8 mouse cellular contexts compared by ENCODE assay signal in genomic region chr9:100597546-100597945, GRCm38 (mm10). TPM values are rescaled to one million over a fixed set of nuclear protein-coding genes. Genes with fewer than 3 reads are reported as not detected.
DNase-seq lines count a peak whose midpoint lies in the region; ATAC-seq and TF ChIP-seq lines count a peak whose summit lies in the region.

Gene Stag1, plus strand, starts transcription at chr9:100597798.

- peaks cover 3% of the 10 kb centered on the region; the same call in 1 of the 2 replicates for H3K4me1 ChIP-seq in embryonic facial prominence, embryonic 10.5 days
- H3K4me1 ChIP-seq in heart, embryonic 11.5 days (ENCODE audit: control insufficient read depth, insufficient read depth, low read length), result no peaks in the 10 kb centered on the region

- no peak for DNase-seq in layer of hippocampus, adult 2 months (ENCODE audit: low spot score in 2 of 2)
- DNase-seq in layer of hippocampus, adult 9-11 months, result no peak
- DNase-seq in embryonic facial prominence, embryonic 10.5 days (ENCODE audit: low spot score), result no peak
- DNase-seq in left cerebral cortex, adult 8-10 months (ENCODE audit: low spot score in 2 of 2), result no peak
- no peak for DNase-seq in right cerebral cortex, postnatal 10 days (ENCODE audit: low spot score in 2 of 2)
- DNase-seq in spleen, adult 18-20 months, result no peak

- no peak within 1 kb of the TSS for H3K4me3 ChIP-seq in layer of hippocampus, adult 2 months
- H3K4me3 ChIP-seq in embryonic facial prominence, embryonic 10.5 days, result no peak within 1 kb of the TSS
- no peak within 1 kb of the TSS for H3K4me3 ChIP-seq in heart, embryonic 11.5 days (ENCODE audit: low read depth, low read length)

- TF ChIP-seq CTCF in layer of hippocampus, adult 2 months (conservative IDR thresholded peaks at IDR 0.05), result no peak

- H3K27ac ChIP-seq in layer of hippocampus, adult 2 months, result no peak within 1 kb of the TSS
- no peak within 1 kb of the TSS for H3K27ac ChIP-seq in embryonic facial prominence, embryonic 10.5 days (replicated peaks)
- H3K27ac ChIP-seq in heart, embryonic 11.5 days (ENCODE audit: low read depth, low read length), result no peak within 1 kb of the TSS

- no peak within 1 kb of the TSS for H3K4me2 ChIP-seq in heart, embryonic 11.5 days

- no peaks in the 10 kb centered on the region for H3K9me3 ChIP-seq in embryonic facial prominence, embryonic 10.5 days
- H3K9me3 ChIP-seq in heart, embryonic 11.5 days (replicated peaks; ENCODE audit: control insufficient read depth, low read length), result no peaks in the 10 kb centered on the region

- WGBS in embryonic facial prominence, embryonic 10.5 days, result 88% methylated on average over 8 of the region's 8 CpGs
- WGBS in heart, embryonic 11.5 days (ENCODE audit: insufficient replicate concordance), result 83% methylated on average over 8 of the region's 8 CpGs

- H3K27me3 ChIP-seq in embryonic facial prominence, embryonic 10.5 days (replicated peaks; ENCODE audit: low read depth, poor library complexity, severe bottlenecking), result no peaks in the 10 kb centered on the region
- no peaks in the 10 kb centered on the region for H3K27me3 ChIP-seq in heart, embryonic 11.5 days (ENCODE audit: control insufficient read depth, insufficient read depth, low read length)

- no peaks in the 10 kb centered on the region for H3K36me3 ChIP-seq in embryonic facial prominence, embryonic 10.5 days (replicated peaks)
- no peaks in the 10 kb centered on the region for H3K36me3 ChIP-seq in heart, embryonic 11.5 days (ENCODE audit: control insufficient read depth, insufficient read depth, low read length)

- H3K9ac ChIP-seq in heart, embryonic 11.5 days (ENCODE audit: low read depth, low read length), result no peak within 1 kb of the TSS

- no peak for ATAC-seq in heart, embryonic 11.5 days (replicated peaks; ENCODE audit: insufficient number of reproducible peaks, low FRiP score, low TSS enrichment)
- no peak for ATAC-seq in monocyte, adult 5-6 weeks (replicated peaks; ENCODE audit: insufficient number of reproducible peaks, low FRiP score, low TSS enrichment, poor library complexity, severe bottlenecking)

RNA-seq across cellular contexts. Expression of gene Stag1, which starts in this region (rescaled TPM):
- 10 to 100 TPM; 67.6 to 69.7 TPM for total RNA-seq in layer of hippocampus, adult 2 months (2021)
- polyA plus RNA-seq in embryonic facial prominence, embryonic 10.5 days (2016; fragmentation: Nextera tagmentation; extraction: Ambion mirVana), result 60.1 and 61.2 TPM in 2 replicates
- 29.7 and 35.6 TPM in 2 replicates for polyA plus RNA-seq in heart, embryonic 11.5 days (2014; fragmentation: Nextera tagmentation; extraction: Ambion mirVana)
- 10 to 100 TPM; 54.0 to 73.3 (median 67.2) TPM for total RNA-seq in left cerebral cortex, adult 8-10 months (2022)
- total RNA-seq in monocyte, adult 5-6 weeks (2017), result 88.0 to 131 TPM (median 96.2 TPM) in 3 replicates
